ENCODE assay signal across 13 mouse cellular contexts in genomic region chr15:84531535-84531934, GRCm38 (mm10). TPM values are rescaled to one million over a fixed set of nuclear protein-coding genes. Genes with fewer than 3 reads are reported as not detected.
DNase-seq lines count a peak whose midpoint lies in the region; ATAC-seq and TF ChIP-seq lines count a peak whose summit lies in the region.
"Had no signal": no experiment of that assay in that cellular context is flagged by ENCODE, and none has a peak within 500 bp of the region (broad histone marks: within the 10 kb centered on the region; RNA-seq: fewer than 3 reads in every experiment).

No protein-coding gene starts in this region.

- no peak for TF ChIP-seq CTCF in layer of hippocampus, adult 2 months (conservative IDR thresholded peaks at IDR 0.05)
- no peak for TF ChIP-seq CTCF in olfactory bulb, adult 2 months (IDR thresholded peaks at IDR 0.05; ENCODE audit: insufficient read depth, low read depth, low read length)

- H3K4me3 ChIP-seq in layer of hippocampus, adult 2 months = no peak overlapping the region; the same call in 1 of the 2 replicates
- H3K4me3 ChIP-seq in olfactory bulb, adult 2 months (ENCODE audit: insufficient read depth, low read depth, low read length) = no peak overlapping the region
- H3K4me3 ChIP-seq: embryonic facial prominence, embryonic 13.5 days; heart, embryonic 10.5 days had no signal

- WGBS in olfactory bulb, adult 2 months = 19% methylated on average over 10 of the region's 10 CpGs

- ATAC-seq in erythroblast, adult 5-6 weeks (replicated peaks; ENCODE audit: low FRiP score, poor library complexity, severe bottlenecking) = no peak

- H3K27ac ChIP-seq in layer of hippocampus, adult 2 months = peak overlapping the region; percentile 73
- 0 out of 2 replicates have a peak overlapping the region, but pooled peaks have one; percentile 24 for H3K27ac ChIP-seq in olfactory bulb, adult 2 months (ENCODE audit: insufficient read depth, low read depth, low read length)
- H3K27ac ChIP-seq: embryonic facial prominence, embryonic 13.5 days; heart, embryonic 10.5 days had no signal

- peak; percentile 75 for DNase-seq in cerebellum, postnatal 10 days
- DNase-seq in cerebellum, adult 9-10 months = no peak
- peak; percentile 20 for DNase-seq in right cerebral cortex, adult 18-20 months
- no peak for DNase-seq in right cerebral cortex, postnatal 14 days
- peak in 1 of 2 experiments; percentile 78 for DNase-seq in layer of hippocampus, adult 2 months (ENCODE audit: low spot score in 2 of 2)
- no peak for DNase-seq in heart, postnatal 25 days (ENCODE audit: low spot score)
- DNase-seq: cerebellum, adult 9-11 months; kidney, postnatal 14 days; lung, postnatal 10 days had no signal

- H3K4me1 ChIP-seq in olfactory bulb, adult 2 months (ENCODE audit: control insufficient read depth, insufficient read depth, low read length) = peaks cover 17% of the 10 kb centered on the region

- intact Hi-C loops in heart, postnatal 25 days (cut with DNase I) = loop anchor here (5.0 kb wide), 1 partner anchor 86 kb away; no protein-coding TSS in a partner anchor

- no peak for TF ChIP-seq POLR2A in olfactory bulb, adult 2 months (IDR thresholded peaks at IDR 0.05; ENCODE audit: insufficient read depth, low read depth, low read length)

RNA-seq across cellular contexts. Expression of gene Rtl6, which starts 26.1 kb away (rescaled TPM):
- total RNA-seq in layer of hippocampus, adult 2 months (2021) = 10 to 100 TPM; 55.2 to 56.7 TPM
- not detected in 2 replicates for polyA plus RNA-seq in olfactory bulb, adult 2 months (2012; ENCODE audit: insufficient read depth, insufficient read length, low replicate concordance, missing spikeins)
- total RNA-seq in heart, postnatal 25 days (2021) = 1 to 10 TPM; 6.5 to 7.2 TPM
- 0.58 TPM in 1 of 2 replicates, not detected in the other for total RNA-seq in erythroblast, adult 5-6 weeks (2015; ENCODE audit: low replicate concordance)
- total RNA-seq in erythroblast, adult 5-6 weeks (2017; ENCODE audit: low replicate concordance) = 0.42 and 0.77 TPM in 2 replicates

Comparison
In these comparisons a context has a peak if more than half of its experiments do, and no peak if none do; other contexts are left out.
1. DNase-seq: peak in cerebellum, postnatal 10 days (2 of 2) and right cerebral cortex, adult 18-20 months (single experiment); none in cerebellum, adult 9-10 months (single experiment), right cerebral cortex, postnatal 14 days (single experiment) and heart, postnatal 25 days (single experiment).
2. RNA of gene Rtl6, which starts 26.1 kb away (total RNA-seq): 55.2 to 56.7 TPM in layer of hippocampus, adult 2 months; 6.5 to 7.2 TPM in heart, postnatal 25 days and 0.42 to 0.77 TPM in erythroblast, adult 5-6 weeks; every median in the first group is over 4 times any median in the second.